Mouse (Mus musculus) urinary bladder, adult 18-20 months (tissue): Measurements from ENCODE around the gene Iqschfp.

ENCODE experiments used
- DNase-seq, 2 experiments: peaks; one replicate each; pipeline ENCODE4 v3.0.0; 2022; ENCODE audit warnings: low spot score in 2 of 2, mixed read lengths in 2 of 2

Gene Iqschfp

GRCm38 (mm10) chr3:68596938-68597337 is 704.9 kb downstream of the Iqschfp start:
- no peak for DNase-seq

GRCm38 (mm10) chr3:68602891-68603290 is 710.9 kb downstream of the Iqschfp start:
- DNase-seq, result no peak

GRCm38 (mm10) chr3:68604467-68604866 is 712.4 kb downstream of the Iqschfp start:
- DNase-seq, result no peak

GRCm38 (mm10) chr3:68604962-68605361 is 712.9 kb downstream of the Iqschfp start:
- DNase-seq, result no peak

GRCm38 (mm10) chr3:68605942-68606603 is 714.0 kb downstream of the Iqschfp start:
- DNase-seq, result no peak

- DNase-seq, result no peak
Measured at GRCm38 (mm10) chr3:68606730-68607129, 714.7 kb downstream of the Iqschfp start.

- no peak for DNase-seq
Measured at GRCm38 (mm10) chr3:68607336-68607735, 715.3 kb downstream of the Iqschfp start.

- DNase-seq, result no peak
Measured at GRCm38 (mm10) chr3:68608848-68609497, 716.9 kb downstream of the Iqschfp start.

GRCm38 (mm10) chr3:68610011-68610410 is 718.0 kb downstream of the Iqschfp start:
- DNase-seq, result no peak

- no peak for DNase-seq
Measured at GRCm38 (mm10) chr3:68610598-68611261, 718.7 kb downstream of the Iqschfp start.

GRCm38 (mm10) chr3:68615042-68615810 is 723.2 kb downstream of the Iqschfp start:
- no peak for DNase-seq

- DNase-seq, result no peak
Measured at GRCm38 (mm10) chr3:68616363-68616762, 724.3 kb downstream of the Iqschfp start.

GRCm38 (mm10) chr3:68617708-68618107 is 725.7 kb downstream of the Iqschfp start:
- DNase-seq, result no peak

- no peak for DNase-seq
Measured at GRCm38 (mm10) chr3:68619097-68619496, 727.1 kb downstream of the Iqschfp start.

GRCm38 (mm10) chr3:68621971-68622370 is 729.9 kb downstream of the Iqschfp start:
- DNase-seq, result no peak

- no peak for DNase-seq
Measured at GRCm38 (mm10) chr3:68623036-68623435, 731.0 kb downstream of the Iqschfp start.

- DNase-seq, result no peak
Measured at GRCm38 (mm10) chr3:68624471-68624870, 732.4 kb downstream of the Iqschfp start.

GRCm38 (mm10) chr3:68630261-68630660 is 738.2 kb downstream of the Iqschfp start:
- no peak for DNase-seq

GRCm38 (mm10) chr3:68630821-68631220 is 738.8 kb downstream of the Iqschfp start:
- no peak for DNase-seq

GRCm38 (mm10) chr3:68632714-68633113 is 740.7 kb downstream of the Iqschfp start:
- DNase-seq, result no peak

GRCm38 (mm10) chr3:68633577-68633976 is 741.5 kb downstream of the Iqschfp start:
- no peak for DNase-seq

GRCm38 (mm10) chr3:68637960-68638359 is 745.9 kb downstream of the Iqschfp start:
- no peak for DNase-seq
